12 mouse cellular contexts compared by ENCODE assay signal in genomic region chr1:133712288-133713008, GRCm38 (mm10). TPM values are rescaled to one million over a fixed set of nuclear protein-coding genes. Genes with fewer than 3 reads are reported as not detected.
A peak's percentile ranks its signal among the peaks of the same experiment; 100 is the strongest.
DNase-seq lines count a peak whose midpoint lies in the region; ATAC-seq and TF ChIP-seq lines count a peak whose summit lies in the region.
"Had no signal": no experiment of that assay in that cellular context is flagged by ENCODE, and none has a peak within 500 bp of the region (broad histone marks: within the 10 kb centered on the region; RNA-seq: fewer than 3 reads in every experiment).

No protein-coding gene starts in this region.

- peak; percentile 33 for TF ChIP-seq CTCF in lung, embryonic 14.5 days (IDR thresholded peaks at IDR 0.05; ENCODE audit: low read depth)

- no peak overlapping the region for H3K4me3 ChIP-seq in lung, embryonic 14.5 days (ENCODE audit: low read depth, low read length)
- H3K4me3 ChIP-seq in embryonic facial prominence, embryonic 13.5 days = no peak overlapping the region
- H3K4me3 ChIP-seq in neural tube, embryonic 14.5 days (ENCODE audit: low read depth, low read length) = no peak overlapping the region

- 53% methylated on average over 12 of the region's 12 CpGs for WGBS in lung, embryonic 14.5 days
- WGBS in embryonic facial prominence, embryonic 13.5 days = 27% methylated on average over 12 of the region's 12 CpGs
- WGBS in neural tube, embryonic 14.5 days = 65% methylated on average over 12 of the region's 12 CpGs

- no peaks in the 10 kb centered on the region; the same call in 1 of the 2 replicates for H3K4me1 ChIP-seq in lung, embryonic 14.5 days (ENCODE audit: insufficient read depth)
- H3K4me1 ChIP-seq in embryonic facial prominence, embryonic 13.5 days = peaks cover 27% of the 10 kb centered on the region
- no peaks in the 10 kb centered on the region for H3K4me1 ChIP-seq in neural tube, embryonic 14.5 days (ENCODE audit: control insufficient read depth, insufficient read depth, low read length)

- H3K9ac ChIP-seq in lung, embryonic 14.5 days = no peak overlapping the region
- H3K9ac ChIP-seq in embryonic facial prominence, embryonic 13.5 days = no peak overlapping the region
- H3K9ac ChIP-seq in neural tube, embryonic 14.5 days (replicated peaks; ENCODE audit: low read depth, low read length) = no peak overlapping the region

- H3K27me3 ChIP-seq in lung, embryonic 14.5 days (ENCODE audit: insufficient read depth, low read length) = no peaks in the 10 kb centered on the region
- no peaks in the 10 kb centered on the region for H3K27me3 ChIP-seq in embryonic facial prominence, embryonic 13.5 days
- H3K27me3 ChIP-seq in neural tube, embryonic 14.5 days (ENCODE audit: control insufficient read depth, insufficient read depth, low read length) = no peaks in the 10 kb centered on the region

- peak; percentile 29 to 37 for DNase-seq in frontal cortex, postnatal 36 days (ENCODE audit: low spot score in 2 of 2)
- no peak for DNase-seq in frontal cortex, postnatal 14 days (ENCODE audit: low spot score in 2 of 2)
- DNase-seq in lung, embryonic 14.5 days = peak; percentile 38
- DNase-seq in lung, postnatal 14 days = no peak
- DNase-seq in adrenal gland, postnatal 14 days = no peak
- no peak for DNase-seq in cerebellum, postnatal 4 days (ENCODE audit: low spot score in 2 of 2)
- DNase-seq: cerebellum, adult 18-20 months; gastrocnemius, postnatal 36 days had no signal

- no peaks in the 10 kb centered on the region for H3K9me3 ChIP-seq in lung, embryonic 14.5 days (ENCODE audit: low read depth, low read length)
- no peaks in the 10 kb centered on the region for H3K9me3 ChIP-seq in embryonic facial prominence, embryonic 13.5 days
- no peaks in the 10 kb centered on the region for H3K9me3 ChIP-seq in neural tube, embryonic 14.5 days (ENCODE audit: control insufficient read depth, low read length)

- 0 out of 2 replicates have a peak overlapping the region, but pooled peaks have one; percentile 19 for H3K27ac ChIP-seq in lung, embryonic 14.5 days (ENCODE audit: low read depth)
- 0 out of 2 replicates have a peak overlapping the region, but pooled peaks have one; percentile 44 for H3K27ac ChIP-seq in embryonic facial prominence, embryonic 13.5 days
- 0 out of 2 replicates have a peak overlapping the region, but pooled peaks have one; percentile 28 for H3K27ac ChIP-seq in neural tube, embryonic 14.5 days (ENCODE audit: low read depth, low read length)

- ATAC-seq in lung, embryonic 14.5 days (ENCODE audit: insufficient read depth) = peak; percentile 65; the same call in 1 of the 2 replicates
- ATAC-seq in embryonic facial prominence, embryonic 13.5 days (ENCODE audit: insufficient number of reproducible peaks, insufficient read depth, low FRiP score, low TSS enrichment, low read depth) = no peak
- no peak for ATAC-seq in neural tube, embryonic 14.5 days (ENCODE audit: low read depth)
- ATAC-seq: inflammation-experienced regulatory T-cells, adult 6 months had no signal

- H3K36me3 ChIP-seq in lung, embryonic 14.5 days (ENCODE audit: insufficient read depth) = peaks cover 10% of the 10 kb centered on the region
- peaks cover 58% of the 10 kb centered on the region for H3K36me3 ChIP-seq in embryonic facial prominence, embryonic 13.5 days
- H3K36me3 ChIP-seq in neural tube, embryonic 14.5 days (ENCODE audit: control insufficient read depth, insufficient read depth, low read length) = no peaks in the 10 kb centered on the region

- no peak overlapping the region for H3K4me2 ChIP-seq in lung, embryonic 14.5 days
- H3K4me2 ChIP-seq in embryonic facial prominence, embryonic 13.5 days = peak overlapping the region; percentile 20; the same call in 1 of the 2 replicates
- H3K4me2 ChIP-seq in neural tube, embryonic 14.5 days (ENCODE audit: low read depth, low read length) = no peak overlapping the region

RNA-seq across cellular contexts. Expression of gene Lax1, which starts 22.5 kb away (rescaled TPM):
- polyA plus RNA-seq in lung, embryonic 14.5 days (2014; fragmentation: Nextera tagmentation; extraction: Ambion mirVana) = 0.18 and 0.25 TPM in 2 replicates
- 1.2 and 1.3 TPM in 2 replicates for polyA plus RNA-seq in embryonic facial prominence, embryonic 13.5 days (2015; fragmentation: Nextera tagmentation; extraction: Ambion mirVana)
- polyA plus RNA-seq in neural tube, embryonic 14.5 days (2014; fragmentation: Nextera tagmentation; extraction: Ambion mirVana) = 0.12 and 0.15 TPM in 2 replicates
- 0.82 and 7.1 TPM in 2 replicates for total RNA-seq in adrenal gland, postnatal 14 days (2021)
- total RNA-seq: gastrocnemius, postnatal 36 days had no signal

RNA-seq across cellular contexts. Expression of gene Gm38394, which starts 51.3 kb away (rescaled TPM):
- 11.9 and 12.2 TPM in 2 replicates for polyA plus RNA-seq in lung, embryonic 14.5 days (2014; fragmentation: Nextera tagmentation; extraction: Ambion mirVana)
- polyA plus RNA-seq in embryonic facial prominence, embryonic 13.5 days (2015; fragmentation: Nextera tagmentation; extraction: Ambion mirVana) = 7.9 and 9.3 TPM in 2 replicates
- 5.9 and 6.2 TPM in 2 replicates for polyA plus RNA-seq in neural tube, embryonic 14.5 days (2014; fragmentation: Nextera tagmentation; extraction: Ambion mirVana)
- total RNA-seq in adrenal gland, postnatal 14 days (2021) = 36.0 and 37.9 TPM in 2 replicates

RNA-seq across cellular contexts. Expression of gene Zbed6, which starts 51.8 kb away (rescaled TPM):
- polyA plus RNA-seq in lung, embryonic 14.5 days (2014; fragmentation: Nextera tagmentation; extraction: Ambion mirVana) = not detected in 2 replicates
- not detected in 2 replicates for polyA plus RNA-seq in embryonic facial prominence, embryonic 13.5 days (2015; fragmentation: Nextera tagmentation; extraction: Ambion mirVana)
- not detected in 2 replicates for polyA plus RNA-seq in neural tube, embryonic 14.5 days (2014; fragmentation: Nextera tagmentation; extraction: Ambion mirVana)
- total RNA-seq in adrenal gland, postnatal 14 days (2021) = 8.0 and 10.9 TPM in 2 replicates
- polyA plus RNA-seq: inflammation-experienced regulatory T-cells, adult 6 months; stomach, embryonic 14.5 days had no signal

Comparison
In these comparisons a context has a peak if more than half of its experiments do, and no peak if none do; other contexts are left out.
1. DNase-seq: peak in frontal cortex, postnatal 36 days (2 of 2) and lung, embryonic 14.5 days (single experiment); none in frontal cortex, postnatal 14 days (0 of 2), lung, postnatal 14 days (single experiment), adrenal gland, postnatal 14 days (single experiment) and cerebellum, postnatal 4 days (0 of 2).
2. Peak in every context shown above with its lines, with median percentiles within 50 percentile points of each other: H3K27ac ChIP-seq.